Mouse (Mus musculus): ENCODE results near the gene Tmem39a. TPM values are rescaled to one million over a fixed set of nuclear protein-coding genes. Genes with fewer than 3 reads are reported as not detected.

The Tmem39a gene
- total RNA-seq, 2 experiments from 2014 or later: 16.1 to 26.2 TPM

- no peak for ATAC-seq (replicated peaks; ENCODE audit: low FRiP score, poor library complexity, severe bottlenecking)
These were observed 26.7 kb downstream of the Tmem39a start for GRCm38 (mm10) chr16:38585186-38585585.

- no peak for ATAC-seq (replicated peaks; ENCODE audit: low FRiP score, poor library complexity, severe bottlenecking)
These were observed 28.7 kb downstream of the Tmem39a start for GRCm38 (mm10) chr16:38587163-38587562.

DNA sequence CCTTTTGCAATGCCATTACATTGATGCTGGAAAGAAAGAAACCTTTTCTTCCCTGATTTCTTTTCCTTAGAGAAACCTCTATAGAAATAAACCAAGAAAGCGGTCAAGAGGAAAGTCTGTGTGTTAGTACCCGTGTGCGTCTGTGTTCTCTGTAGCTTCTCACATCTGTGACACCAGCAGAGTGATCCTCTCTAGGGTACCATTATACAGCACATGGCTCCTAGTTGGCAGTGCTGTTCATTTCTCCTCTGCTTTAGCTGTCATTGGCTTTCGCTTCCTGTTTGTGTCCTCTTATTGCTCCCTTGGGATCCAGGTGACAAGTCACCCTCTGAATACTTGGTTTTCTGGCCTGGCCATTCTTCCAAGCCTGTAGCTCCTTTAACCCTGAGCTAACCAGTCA, 29.1 kb downstream of the Tmem39a start:
- no peak for ATAC-seq (replicated peaks; ENCODE audit: low FRiP score, poor library complexity, severe bottlenecking)

GRCm38 (mm10) chr16:38591506-38591905, 33.0 kb downstream of the Tmem39a start:
- ATAC-seq (replicated peaks; ENCODE audit: low FRiP score, poor library complexity, severe bottlenecking): no peak

GRCm38 (mm10) chr16:38592026-38592678, 33.7 kb downstream of the Tmem39a start:
- ATAC-seq (replicated peaks; ENCODE audit: low FRiP score, poor library complexity, severe bottlenecking): no peak

DNA sequence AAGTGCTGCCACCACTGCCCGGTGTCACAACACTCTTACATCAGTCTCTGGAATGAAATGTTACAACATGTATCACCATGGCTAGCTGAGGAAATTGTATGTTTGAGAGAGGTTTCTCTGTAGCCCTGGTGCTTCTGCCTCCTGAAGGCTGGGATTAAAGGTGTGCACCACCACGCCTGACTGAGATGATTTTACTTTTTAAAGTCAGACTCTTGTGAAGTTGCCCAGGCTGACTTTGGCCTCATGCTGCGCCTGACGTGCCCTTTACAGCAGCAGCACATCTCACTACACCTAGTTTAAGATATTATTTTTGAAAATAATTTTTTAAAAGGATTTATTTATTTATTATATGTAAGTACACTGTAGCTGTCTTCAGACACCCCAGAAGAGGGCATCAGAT, 34.4 kb downstream of the Tmem39a start:
- no peak for ATAC-seq (replicated peaks; ENCODE audit: low FRiP score, poor library complexity, severe bottlenecking)

DNA sequence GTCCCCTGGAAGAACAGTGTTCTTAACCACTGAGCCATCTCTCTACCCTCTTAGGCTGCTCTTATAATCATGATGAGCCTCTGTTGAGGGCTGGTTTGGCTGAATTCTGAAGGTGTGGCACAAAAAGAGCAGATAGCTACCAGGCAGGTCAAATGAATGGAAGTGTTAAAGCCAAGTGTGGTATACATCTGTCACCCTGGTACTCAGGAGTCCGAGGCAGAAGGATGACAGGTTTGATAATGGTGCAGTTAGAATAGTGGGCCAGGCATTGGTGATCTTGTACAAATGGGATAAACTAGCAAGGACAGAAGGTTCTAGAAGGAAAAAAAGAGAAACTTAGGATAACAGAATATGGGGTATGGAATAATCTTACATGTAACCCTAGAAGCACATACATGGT, 35.9 kb downstream of the Tmem39a start:
- ATAC-seq (replicated peaks; ENCODE audit: low FRiP score, poor library complexity, severe bottlenecking): no peak

DNA sequence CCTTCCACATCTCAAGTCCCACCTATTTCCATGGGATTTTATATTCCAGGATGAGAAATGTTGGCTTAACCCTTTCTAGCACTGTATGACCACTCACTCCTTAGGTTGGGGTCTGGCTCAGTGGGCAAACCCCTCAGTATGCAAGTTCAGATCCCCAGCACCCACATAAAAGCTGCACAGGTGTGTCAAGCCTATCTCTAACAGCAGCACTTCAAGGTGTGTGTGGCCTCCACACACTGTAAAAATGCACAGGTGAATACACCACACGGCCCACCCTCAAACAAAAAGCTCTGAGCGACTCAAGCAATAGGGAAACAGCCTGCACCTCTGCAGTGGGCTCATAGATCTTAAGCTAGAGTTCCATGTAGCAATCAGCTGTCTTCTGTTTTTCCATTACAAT, 37.6 kb downstream of the Tmem39a start:
- ATAC-seq (replicated peaks; ENCODE audit: low FRiP score, poor library complexity, severe bottlenecking): no peak

DNA sequence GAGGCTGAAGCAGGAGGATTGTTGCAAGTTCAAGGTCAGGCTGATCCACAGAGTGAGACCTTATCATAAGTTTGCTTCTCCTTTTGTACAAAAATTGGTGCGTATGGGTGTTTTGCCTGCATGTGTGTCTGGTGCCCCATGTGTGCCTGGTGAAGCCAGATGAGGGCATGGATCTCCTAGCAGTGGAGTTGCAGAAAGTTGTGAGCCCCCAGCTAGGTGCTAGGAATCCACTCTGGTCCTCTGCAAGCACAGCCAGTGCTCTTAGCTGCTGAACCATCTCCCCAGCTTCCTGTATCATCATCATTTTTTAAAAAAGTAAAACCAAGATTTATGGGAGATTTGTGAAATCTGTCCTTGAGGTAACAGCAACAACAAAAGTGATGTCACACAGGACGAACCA, 38.2 kb downstream of the Tmem39a start:
- no peak for ATAC-seq (replicated peaks; ENCODE audit: low FRiP score, poor library complexity, severe bottlenecking)

GRCm38 (mm10) chr16:38598986-38599680, 40.6 kb downstream of the Tmem39a start:
- ATAC-seq (replicated peaks; ENCODE audit: low FRiP score, poor library complexity, severe bottlenecking): no peak

GRCm38 (mm10) chr16:38602989-38603804, 44.7 kb downstream of the Tmem39a start:
- ATAC-seq (replicated peaks; ENCODE audit: low FRiP score, poor library complexity, severe bottlenecking): no peak

GRCm38 (mm10) chr16:38606509-38606908, 48.0 kb downstream of the Tmem39a start:
- no peak for ATAC-seq (replicated peaks; ENCODE audit: low FRiP score, poor library complexity, severe bottlenecking)

GRCm38 (mm10) chr16:38608687-38609086, 50.2 kb downstream of the Tmem39a start:
- ATAC-seq (replicated peaks; ENCODE audit: low FRiP score, poor library complexity, severe bottlenecking): no peak

DNA sequence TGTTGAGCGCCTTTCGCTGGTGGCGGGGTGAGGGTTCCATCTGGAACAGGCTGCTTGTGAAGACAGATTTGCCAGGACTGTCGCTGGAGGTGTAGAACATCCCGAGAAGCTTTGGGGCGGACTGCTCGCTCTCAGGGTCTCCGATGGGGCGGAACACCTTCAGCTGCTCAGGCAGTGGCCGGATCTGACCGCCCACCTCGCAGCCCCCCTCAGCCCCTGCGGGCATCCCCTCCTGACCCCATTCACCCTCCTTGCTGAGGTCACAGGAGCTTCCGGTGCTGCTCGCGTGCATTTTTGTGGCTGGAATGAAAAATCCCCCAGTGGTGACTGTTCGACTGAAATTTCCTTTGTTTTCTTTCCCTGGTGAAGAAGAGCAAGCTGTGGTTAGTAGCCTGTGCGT, 50.6 kb downstream of the Tmem39a start:
- 0 out of 2 replicates have a peak, but pooled peaks have one; percentile 35 for ATAC-seq (replicated peaks; ENCODE audit: low FRiP score, poor library complexity, severe bottlenecking)

GRCm38 (mm10) chr16:38612646-38613045, 54.1 kb downstream of the Tmem39a start:
- no peak for ATAC-seq (replicated peaks; ENCODE audit: low FRiP score, poor library complexity, severe bottlenecking)

GRCm38 (mm10) chr16:38613646-38614045, 55.1 kb downstream of the Tmem39a start:
- ATAC-seq (replicated peaks; ENCODE audit: low FRiP score, poor library complexity, severe bottlenecking): no peak

DNA sequence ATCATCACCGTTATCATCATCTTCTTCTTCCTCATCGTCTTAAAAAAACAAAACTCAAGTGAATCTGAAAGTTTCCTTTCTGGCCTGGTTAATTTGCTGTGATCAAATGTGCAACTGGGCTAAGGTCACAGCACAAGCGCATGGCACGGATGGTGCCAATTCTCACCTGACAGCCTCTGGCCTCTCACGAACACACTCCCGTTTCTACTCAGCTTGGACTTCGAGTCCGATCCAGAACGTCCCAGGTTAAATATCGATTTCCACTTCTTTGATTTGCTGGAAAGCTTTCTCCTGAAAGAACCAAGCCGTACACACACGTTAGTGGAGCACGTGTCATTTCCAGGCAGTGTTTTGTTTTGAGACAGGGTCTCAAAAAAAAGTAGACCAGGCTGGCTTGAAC, 59.5 kb downstream of the Tmem39a start:
- ATAC-seq (replicated peaks; ENCODE audit: low FRiP score, poor library complexity, severe bottlenecking): no peak

DNA sequence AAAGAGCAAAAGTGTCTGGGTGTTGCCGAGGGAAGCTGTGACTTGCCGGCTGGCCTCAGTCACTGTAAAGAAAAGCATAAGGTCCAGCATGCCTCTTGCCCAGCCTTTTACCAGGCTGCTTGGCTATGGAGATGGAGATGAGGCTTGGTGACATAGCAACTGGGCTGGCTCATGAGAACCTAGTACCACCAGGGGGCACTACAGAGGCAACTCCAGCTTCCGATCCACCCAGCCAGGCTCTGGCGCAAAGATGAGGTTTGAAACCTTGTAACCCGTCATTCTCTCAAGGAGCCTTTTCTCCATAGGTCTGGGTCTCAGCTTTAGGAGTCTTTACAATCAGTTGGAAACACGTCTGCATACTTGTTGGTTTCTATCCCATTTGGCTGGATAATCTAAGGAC, 60.6 kb downstream of the Tmem39a start:
- ATAC-seq (replicated peaks; ENCODE audit: low FRiP score, poor library complexity, severe bottlenecking): peak; percentile 82

GRCm38 (mm10) chr16:38620696-38621450, 62.4 kb downstream of the Tmem39a start:
- no peak for ATAC-seq (replicated peaks; ENCODE audit: low FRiP score, poor library complexity, severe bottlenecking)

DNA sequence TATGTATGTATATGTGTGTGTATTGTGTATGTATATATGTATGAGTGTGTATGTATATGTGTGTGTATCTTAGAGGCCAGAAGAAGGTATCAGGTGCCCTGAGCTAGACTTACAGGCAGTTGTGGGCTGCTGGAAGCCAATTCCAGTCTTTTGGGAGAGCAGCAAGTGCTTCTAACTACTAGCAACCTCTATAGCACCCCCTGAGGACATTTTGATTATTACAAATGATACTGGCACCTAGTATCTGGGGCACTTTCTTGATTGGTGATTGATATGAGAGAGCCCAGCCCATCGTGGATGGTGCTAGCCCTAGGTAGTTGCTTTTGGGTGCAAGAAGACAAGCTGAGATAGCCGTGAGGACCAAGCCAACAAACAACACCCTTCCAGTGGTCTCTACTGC, 63.8 kb downstream of the Tmem39a start:
- ATAC-seq (replicated peaks; ENCODE audit: low FRiP score, poor library complexity, severe bottlenecking): no peak
